Mouse (Mus musculus) embryonic facial prominence, embryonic 10.5 days (tissue): ENCODE data around the gene Hikeshi. TPM values are rescaled to one million over a fixed set of nuclear protein-coding genes. Genes with fewer than 3 reads are reported as not detected.

Experiments
- DNase-seq: peaks from one replicate; pipeline ENCODE4 v3.0.0-alpha.2; 2017; ENCODE audit warnings: low spot score
- H3K27ac ChIP-seq: fragments of 300-500 bp; sonication (generic); replicated peaks from 2 replicates; pipeline ENCODE4 v1.5.1; 2016; ENCODE audit warnings: mild to moderate bottlenecking
- H3K27me3 ChIP-seq: fragments of 300-500 bp; sonication (generic); replicated peaks from 2 replicates; pipeline ENCODE4 v1.6.1; 2016; ENCODE audit warnings: low read depth, mild to moderate bottlenecking; ENCODE audit not compliant: poor library complexity, severe bottlenecking
- H3K36me3 ChIP-seq: fragments of 300-500 bp; sonication (generic); replicated peaks from 2 replicates; pipeline ENCODE4 v1.6.1; 2016; ENCODE audit warnings: mild to moderate bottlenecking, moderate library complexity
- H3K4me1 ChIP-seq: fragments of 300-500 bp; sonication (generic); 2 replicates; pipeline ENCODE4 v1.6.1; 2016
- H3K4me3 ChIP-seq: fragments of 300-500 bp; sonication (generic); 2 replicates; pipeline ENCODE4 v1.5.1; 2016; ENCODE audit warnings: mild to moderate bottlenecking, moderate library complexity
- H3K9me3 ChIP-seq: fragments of 300-500 bp; sonication (generic); 2 replicates; pipeline ENCODE4 v1.6.1; 2016; ENCODE audit warnings: mild to moderate bottlenecking
- WGBS: fragments of 180-500 bp; shearing (Covaris S2); methylation state at CpG from one replicate; pipeline ENCODE4 v1.1.7; 2016; 5-methylcytosine and 5-hydroxymethylcytosine counted together
- polyA plus RNA-seq: library from polyadenylated mRNA; unstranded; fragments of >200 nt; fragmentation: Nextera tagmentation; extraction: Ambion mirVana; gene quantifications from 2 replicates; pipeline ENCODE4 v1.2.1, GENCODE M21; 2016

Hikeshi gene
- polyA plus RNA-seq, 1 experiment from 2014 or later: 149 TPM

DNA sequence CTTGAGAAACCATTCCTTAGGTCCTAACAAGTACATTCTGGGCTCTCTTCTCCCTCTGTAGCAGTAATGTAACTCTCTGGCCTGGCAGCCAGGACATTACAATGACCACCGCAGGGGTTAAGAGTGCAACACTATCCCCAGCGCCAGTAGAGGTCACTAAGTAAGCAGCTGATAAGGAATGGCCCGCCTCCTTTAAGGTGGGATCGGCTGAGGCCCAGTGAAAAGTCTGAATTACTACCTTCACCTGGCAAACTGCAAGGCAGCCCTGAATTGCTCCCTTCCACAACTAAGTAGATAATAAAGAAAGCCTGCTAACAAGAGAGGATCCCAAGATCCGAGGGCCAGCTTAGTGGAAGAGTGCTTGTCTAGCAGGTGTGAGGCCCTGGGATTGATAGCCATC lies 16.3 kb upstream of the Hikeshi start:
- 52% methylated on average over 5 of the region's 5 CpGs for WGBS
- Histone ChIP-seq H3K4me3 (no peak overlapping the region), H3K4me1 (no peaks in the 10 kb centered on the region), H3K27ac (no peak overlapping the region), H3K9me3 (no peaks in the 10 kb centered on the region), H3K27me3 (no peaks in the 10 kb centered on the region), H3K36me3 (peaks cover 92% of the 10 kb centered on the region)
- DNase-seq: no peak

DNA sequence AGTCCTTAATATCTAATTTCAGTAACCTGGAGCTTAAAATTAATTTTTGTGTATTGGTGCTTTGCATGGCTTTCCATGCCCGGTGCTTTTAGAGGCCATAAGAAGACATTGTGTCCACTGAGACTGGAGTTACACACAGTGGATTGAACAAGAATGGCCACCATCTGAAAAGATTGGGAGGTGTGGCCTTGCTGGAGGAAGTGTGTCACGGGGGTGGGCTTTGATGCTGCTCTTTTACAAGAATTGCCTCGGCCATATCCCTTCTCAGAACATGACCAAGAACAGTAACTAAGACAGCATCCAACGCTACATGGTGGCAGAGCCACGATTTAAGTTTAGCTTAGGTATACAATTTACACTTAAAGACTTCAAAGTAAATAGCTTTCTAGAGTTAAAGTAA lies 13.3 kb upstream of the Hikeshi start:
- Histone ChIP-seq H3K9me3 (no peaks in the 10 kb centered on the region), H3K4me3 (no peak overlapping the region), H3K27ac (no peak overlapping the region), H3K27me3 (no peaks in the 10 kb centered on the region), H3K36me3 (peaks cover 63% of the 10 kb centered on the region), H3K4me1 (no peaks in the 10 kb centered on the region)
- 92% methylated on average over 5 of the region's 5 CpGs for WGBS
- no peak for DNase-seq

DNA sequence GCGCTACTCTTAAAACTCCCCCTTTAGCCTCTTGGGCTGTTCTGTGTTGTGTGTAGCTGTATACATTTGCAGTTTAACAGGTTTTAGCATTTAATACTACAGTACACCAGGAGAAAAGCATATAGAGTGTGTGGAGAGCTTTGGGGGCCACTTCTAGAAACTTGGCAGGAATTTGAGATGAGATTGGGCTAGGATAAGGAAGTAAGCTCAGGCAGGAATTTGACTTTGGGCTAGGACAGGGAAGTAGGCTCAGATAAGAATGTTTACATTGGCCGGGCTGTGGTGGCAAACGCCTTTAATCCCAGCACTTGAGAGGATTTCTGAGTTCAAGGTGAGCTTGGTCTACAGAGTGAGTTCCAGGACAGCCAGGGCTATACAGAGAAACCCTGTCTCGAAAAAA lies 8.4 kb upstream of the Hikeshi start:
- no peak for DNase-seq

DNA sequence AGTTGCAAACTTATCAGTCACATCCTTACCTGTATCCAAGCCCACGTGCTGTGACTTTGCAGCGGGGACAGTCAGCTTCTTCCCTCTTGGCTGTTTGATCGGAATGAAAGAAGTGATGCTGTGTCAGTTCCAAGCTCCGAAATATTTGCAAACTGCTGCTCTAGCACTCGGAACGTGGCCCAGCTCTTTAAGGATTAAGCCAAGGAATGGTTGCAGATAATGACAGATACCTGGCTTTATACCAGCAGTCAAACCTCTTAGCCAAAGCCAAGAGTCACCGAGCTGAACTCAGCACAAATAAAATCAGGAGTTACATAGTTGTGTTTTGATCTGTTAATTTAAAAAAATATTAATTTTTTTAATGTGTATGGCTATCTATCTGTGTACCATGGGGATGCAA lies 7.0 kb upstream of the Hikeshi start:
- Histone ChIP-seq H3K27ac (no peak overlapping the region), H3K4me1 (no peaks in the 10 kb centered on the region), H3K4me3 (no peak overlapping the region), H3K27me3 (no peaks in the 10 kb centered on the region), H3K9me3 (no peaks in the 10 kb centered on the region), H3K36me3 (peaks cover 2% of the 10 kb centered on the region)
- no peak for DNase-seq
- WGBS: 92% methylated on average over 7 of the region's 7 CpGs

More for the DNA sequence above, 8.4 kb upstream of the Hikeshi start:
- Histone ChIP-seq H3K4me3 (no peak overlapping the region), H3K27me3 (no peaks in the 10 kb centered on the region), H3K9me3 (no peaks in the 10 kb centered on the region), H3K4me1 (no peaks in the 10 kb centered on the region), H3K27ac (no peak overlapping the region), H3K36me3 (peaks cover 15% of the 10 kb centered on the region)
- 83% methylated on average over 4 of the region's 4 CpGs for WGBS

DNA sequence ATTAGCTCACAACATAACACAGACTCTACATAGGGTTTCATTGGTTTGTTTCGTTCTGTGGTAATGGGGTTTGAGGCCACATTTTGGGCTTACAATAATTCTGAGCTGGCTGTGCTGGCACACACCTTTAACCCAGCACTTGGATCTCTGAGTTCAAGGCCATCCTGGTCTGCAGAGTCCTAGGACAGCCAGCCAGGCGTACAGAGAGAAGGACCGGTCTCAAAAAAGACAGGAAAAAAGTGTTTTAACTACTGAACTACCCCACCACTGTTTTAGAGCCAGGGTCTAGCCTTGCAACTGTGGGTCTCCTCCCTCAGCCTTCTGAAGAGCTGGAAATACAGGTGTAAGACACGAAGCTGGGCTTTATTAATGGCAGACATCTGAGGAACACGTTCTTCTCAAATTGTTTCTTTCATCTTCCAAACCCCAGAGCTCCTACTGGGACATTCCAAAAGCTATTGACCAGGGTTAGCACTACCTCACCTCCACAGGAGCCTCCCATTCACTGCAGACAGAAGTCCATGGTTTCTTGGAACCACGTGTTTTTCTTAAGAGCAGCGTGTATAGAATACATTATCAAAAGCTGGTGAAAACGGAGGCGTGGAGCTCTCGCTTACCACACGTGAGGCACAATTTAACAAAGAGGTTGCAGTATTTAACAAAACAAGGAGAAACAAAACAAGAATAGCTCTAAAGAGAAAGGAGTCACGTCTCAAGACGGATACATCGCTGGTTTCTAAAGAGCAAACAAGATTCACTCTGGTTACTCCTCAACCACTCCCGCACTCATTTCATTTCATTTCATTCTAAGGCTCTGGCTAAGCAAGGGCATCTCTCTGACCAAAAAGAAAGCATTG lies 1.3 kb downstream of the Hikeshi start:
- no peaks in the 10 kb centered on the region for H3K27me3 ChIP-seq
- H3K27ac ChIP-seq: peak overlapping the region; percentile 92; the same call in 1 of the 2 replicates
- no peaks in the 10 kb centered on the region for H3K9me3 ChIP-seq
- WGBS: 59% methylated on average over 15 of the region's 15 CpGs
- H3K4me1 ChIP-seq: peaks cover 14% of the 10 kb centered on the region
- no peak for DNase-seq
- H3K4me3 ChIP-seq: peak overlapping the region; percentile 88
- H3K36me3 ChIP-seq: peaks cover 2% of the 10 kb centered on the region

DNA sequence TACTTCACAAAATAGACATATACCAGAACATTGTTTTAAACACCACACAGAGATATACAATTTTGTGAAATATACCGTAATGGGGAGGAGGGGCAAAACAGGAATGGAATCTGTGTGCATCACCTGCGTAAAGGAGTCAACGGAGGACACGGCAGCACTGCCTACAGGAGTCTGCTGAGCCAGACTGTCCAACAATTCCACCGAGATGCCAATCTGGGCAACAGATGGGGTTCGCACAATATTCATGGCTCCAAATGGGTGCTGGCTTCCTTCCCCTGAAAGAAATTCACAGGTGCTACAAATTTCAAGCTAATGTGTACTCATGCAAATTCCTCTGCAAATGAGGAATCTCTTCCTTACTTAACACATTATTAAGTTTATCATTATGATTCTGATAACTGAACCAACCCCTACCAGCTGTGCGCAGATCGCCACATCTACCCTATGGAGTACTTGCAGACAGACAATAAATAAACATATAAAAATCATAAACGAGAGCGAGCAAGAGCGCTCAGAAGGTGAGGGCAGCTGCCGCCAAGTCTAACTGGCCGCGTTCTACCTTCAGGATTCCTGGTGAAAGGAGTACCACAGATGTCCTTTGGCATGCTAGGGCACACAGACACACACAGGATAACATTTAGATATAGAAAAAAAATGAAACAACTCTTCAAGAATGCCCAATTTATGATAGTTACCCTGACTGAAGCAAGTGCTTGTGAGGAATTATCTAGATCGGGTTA lies 17.4 kb downstream of the Hikeshi start:
- Histone ChIP-seq H3K9me3 (no peaks in the 10 kb centered on the region), H3K4me1 (no peaks in the 10 kb centered on the region), H3K4me3 (no peak overlapping the region), H3K27me3 (no peaks in the 10 kb centered on the region), H3K36me3 (peaks cover 50% of the 10 kb centered on the region), H3K27ac (no peak overlapping the region)
- DNase-seq: no peak
- 97% methylated on average over 15 of the region's 15 CpGs for WGBS

DNA sequence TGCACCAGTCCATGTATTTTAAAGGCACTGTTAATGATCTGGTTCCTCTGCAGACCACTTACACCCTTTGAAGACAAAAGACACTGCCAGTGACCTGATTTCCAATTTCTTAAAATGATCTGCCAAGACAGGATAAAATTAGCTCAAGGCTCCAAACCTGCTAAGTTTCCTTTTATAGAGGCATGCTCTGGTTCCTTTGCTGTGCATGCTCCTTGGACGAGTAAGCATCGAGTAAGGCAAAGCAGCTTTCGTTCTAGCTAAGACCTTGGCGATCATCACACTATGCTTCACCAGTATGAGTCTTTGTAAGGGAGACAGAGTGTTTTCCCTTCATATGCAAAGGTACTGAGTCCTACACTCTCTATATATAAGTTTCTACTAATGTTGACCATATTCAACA lies 23.2 kb downstream of the Hikeshi start:
- Histone ChIP-seq H3K27me3 (no peaks in the 10 kb centered on the region), H3K36me3 (peaks cover 46% of the 10 kb centered on the region), H3K9me3 (no peaks in the 10 kb centered on the region), H3K4me1 (no peaks in the 10 kb centered on the region), H3K27ac (no peak overlapping the region), H3K4me3 (no peak overlapping the region)
- WGBS: 95% methylated on average over 4 of the region's 4 CpGs
- no peak for DNase-seq

DNA sequence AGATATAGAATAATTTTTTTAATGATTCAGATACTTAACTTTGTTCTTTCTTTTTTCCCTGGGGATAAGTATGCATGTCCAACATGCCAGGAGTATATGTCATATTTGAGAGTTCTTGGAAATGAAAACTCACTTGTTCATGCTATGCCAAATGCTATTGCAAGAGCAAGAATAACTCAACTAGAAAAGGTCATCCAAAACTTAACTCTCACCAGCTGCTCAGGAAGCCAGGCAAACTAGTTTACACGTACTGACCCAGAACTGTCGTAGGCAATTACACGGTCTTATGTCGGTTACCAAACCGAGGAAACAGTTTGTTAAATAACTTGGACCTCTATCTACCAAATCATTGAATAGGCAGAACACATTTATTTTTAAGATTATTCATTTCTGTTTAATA lies 24.3 kb downstream of the Hikeshi start:
- Histone ChIP-seq H3K36me3 (peaks cover 41% of the 10 kb centered on the region), H3K4me3 (no peak overlapping the region), H3K27me3 (no peaks in the 10 kb centered on the region), H3K27ac (no peak overlapping the region), H3K9me3 (no peaks in the 10 kb centered on the region), H3K4me1 (no peaks in the 10 kb centered on the region)
- whole genome bisulfite sequencing: 87% methylated on average over 5 of the region's 5 CpGs
- no peak for DNase-seq

DNA sequence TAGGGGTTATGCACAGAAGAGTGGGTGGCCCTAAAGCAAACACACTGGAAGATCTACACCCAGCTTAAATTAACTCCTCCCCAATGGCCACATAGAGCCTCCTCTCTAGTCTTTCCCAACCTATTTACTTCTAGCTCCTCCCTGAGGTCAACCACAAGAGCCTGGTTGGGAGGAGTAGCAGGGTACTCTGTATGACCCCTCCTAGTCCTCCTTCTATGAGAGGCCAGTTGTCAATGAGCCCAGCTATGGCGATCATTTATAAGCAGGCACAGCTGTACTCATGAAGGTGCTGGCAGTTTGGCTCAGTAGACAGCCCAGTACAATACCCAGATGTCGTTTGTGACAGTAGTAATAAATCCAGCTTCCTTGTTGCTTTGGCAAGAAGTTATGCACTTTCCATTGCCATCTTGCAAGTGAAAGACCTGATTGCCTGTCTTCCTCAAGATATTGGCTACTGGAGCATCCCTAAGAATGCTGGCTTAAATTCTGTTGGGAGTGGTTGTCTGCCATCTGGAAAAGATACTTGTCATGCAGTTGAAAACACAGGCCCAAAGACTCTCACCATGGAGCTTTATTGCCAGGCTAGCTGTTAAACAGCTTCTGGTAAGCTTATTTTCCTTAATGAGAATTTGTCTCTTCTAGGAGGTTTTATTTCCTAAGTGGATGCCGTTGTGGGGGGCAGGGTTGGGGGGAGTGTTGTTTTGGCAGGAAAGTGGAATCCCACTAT lies 27.4 kb downstream of the Hikeshi start:
- Histone ChIP-seq H3K4me1 (peaks cover 6% of the 10 kb centered on the region; the same call in 1 of the 2 replicates), H3K9me3 (no peaks in the 10 kb centered on the region), H3K27ac (no peak overlapping the region), H3K27me3 (no peaks in the 10 kb centered on the region), H3K36me3 (peaks cover 25% of the 10 kb centered on the region), H3K4me3 (no peak overlapping the region)
- DNase-seq: no peak
- 93% methylated on average over 3 of the region's 3 CpGs for WGBS

DNA sequence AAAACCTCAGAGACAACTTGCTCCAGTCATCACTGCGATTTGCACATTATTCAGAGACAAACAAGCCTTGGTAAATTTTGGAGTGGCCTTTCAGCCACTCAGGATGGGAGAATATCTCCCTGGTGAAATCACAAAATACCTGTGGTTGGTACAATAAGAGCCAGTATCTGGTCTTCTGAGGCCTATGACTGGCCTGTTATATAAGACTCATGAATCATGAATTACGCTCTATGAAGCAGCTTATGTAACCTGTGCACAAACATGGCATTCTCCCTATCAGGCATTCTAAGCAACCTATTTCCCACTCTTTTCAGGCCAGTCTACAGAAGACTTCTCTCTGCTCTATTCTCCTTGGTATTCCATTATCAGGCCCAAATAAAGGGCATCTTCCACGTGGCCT lies 28.6 kb downstream of the Hikeshi start:
- WGBS: 88% methylated on average over 3 of the region's 3 CpGs
- Histone ChIP-seq H3K4me3 (no peak overlapping the region), H3K4me1 (peaks cover 12% of the 10 kb centered on the region; the same call in 1 of the 2 replicates), H3K27ac (no peak overlapping the region), H3K36me3 (peaks cover 17% of the 10 kb centered on the region), H3K9me3 (no peaks in the 10 kb centered on the region), H3K27me3 (no peaks in the 10 kb centered on the region)
- no peak for DNase-seq

DNA sequence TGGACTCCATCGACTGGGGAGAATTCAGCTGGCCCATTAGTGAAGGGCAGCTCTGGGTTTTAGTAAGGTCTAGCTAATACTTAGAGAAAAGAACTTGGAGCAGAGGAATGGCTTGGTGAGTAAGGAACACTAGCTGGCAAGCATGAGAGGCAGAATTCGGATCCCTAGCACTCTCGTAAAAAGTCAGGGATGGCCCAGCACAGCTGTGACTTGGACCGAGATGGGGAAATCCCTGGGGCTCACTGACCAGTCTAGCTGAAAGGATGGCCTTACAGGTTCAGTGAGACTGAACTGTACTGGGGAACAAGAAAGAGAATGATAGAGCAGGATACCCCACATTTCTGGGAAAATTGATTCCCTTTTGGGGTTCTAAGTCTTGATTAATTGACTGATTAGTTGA lies 31.3 kb downstream of the Hikeshi start:
- DNase-seq: no peak
- Histone ChIP-seq H3K36me3 (peaks cover 3% of the 10 kb centered on the region; the same call in 1 of the 2 replicates), H3K27me3 (no peaks in the 10 kb centered on the region), H3K9me3 (no peaks in the 10 kb centered on the region), H3K27ac (no peak overlapping the region), H3K4me1 (peaks cover 12% of the 10 kb centered on the region; the same call in 1 of the 2 replicates), H3K4me3 (no peak overlapping the region)
- WGBS: 83% methylated on average over 4 of the region's 4 CpGs

DNA sequence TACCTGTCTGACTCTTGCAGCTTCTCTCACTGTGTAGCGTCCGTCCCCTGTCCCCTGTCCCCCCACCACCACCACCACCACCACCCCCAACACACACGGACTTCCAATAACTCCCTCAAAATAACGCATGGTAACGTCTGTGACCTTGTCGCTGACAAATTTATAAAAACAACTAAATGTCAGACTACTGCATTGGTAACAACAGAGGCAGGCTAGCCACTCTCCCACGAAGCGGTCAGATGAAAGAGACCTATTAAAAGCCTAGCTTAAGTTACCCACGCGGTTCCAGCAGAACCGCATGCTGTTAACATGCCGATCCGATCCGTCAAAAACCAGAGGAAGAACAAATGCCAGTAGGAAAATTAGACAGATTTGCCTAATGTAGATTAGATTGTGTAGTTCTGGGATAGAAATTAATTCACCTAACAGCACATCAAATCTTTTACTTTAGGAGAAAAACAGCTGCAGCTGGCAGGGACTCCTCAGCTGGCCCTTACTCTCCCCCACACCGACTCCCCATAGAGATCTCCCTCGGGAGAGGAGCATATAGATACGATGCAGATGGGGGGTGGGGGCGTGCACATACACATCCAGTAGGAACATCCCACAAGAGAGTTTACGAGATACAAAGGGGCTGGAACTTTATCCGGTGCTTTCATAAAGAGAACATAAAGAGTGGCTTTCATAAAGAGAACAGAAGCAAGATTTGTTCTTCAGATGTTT lies 31.9 kb downstream of the Hikeshi start:
- Histone ChIP-seq H3K36me3 (no peaks in the 10 kb centered on the region), H3K4me1 (peaks cover 12% of the 10 kb centered on the region), H3K27me3 (no peaks in the 10 kb centered on the region), H3K4me3 (no peak overlapping the region), H3K27ac (no peak overlapping the region), H3K9me3 (no peaks in the 10 kb centered on the region)
- DNase-seq: no peak
- WGBS: 81% methylated on average over 20 of the region's 20 CpGs
